Mouse (Mus musculus): ENCODE measurements around the gene 5330417C22Rik. TPM values are rescaled to one million over a fixed set of nuclear protein-coding genes. Genes with fewer than 3 reads are reported as not detected.

5330417C22Rik gene
- polyA plus RNA-seq, 2 experiments, result 0.11 to 0.17 TPM

- TF ChIP-seq CTCF (IDR thresholded peaks at IDR 0.05; ENCODE audit: low read depth), result no peak
- no peak for TF ChIP-seq EP300 (IDR thresholded peaks at IDR 0.05; ENCODE audit: low read depth)
Measured at GRCm38 (mm10) chr3:108414857-108415830, 121.2 kb downstream of the 5330417C22Rik start, which contains the start of gene Celsr2. Gene Celsr2, minus strand, starts transcription at chr3:108415552.

GRCm38 (mm10) chr3:108413634-108414360, 122.5 kb downstream of the 5330417C22Rik start:
- no peak for TF ChIP-seq CTCF (IDR thresholded peaks at IDR 0.05; ENCODE audit: low read depth)
- Histone ChIP-seq H3K27me3 (ENCODE audit: control insufficient read depth, insufficient read depth, low read length) (peaks cover 22% of the 10 kb centered on the region), H3K36me3 (replicated peaks; ENCODE audit: control insufficient read depth, insufficient read depth, low read depth) (no peaks in the 10 kb centered on the region), H3K27ac (no peak overlapping the region), H3K9ac (replicated peaks) (no peak overlapping the region), H3K4me3 (ENCODE audit: insufficient read depth in 1 of 2, low read depth in 2 of 2, low read length in 2 of 2) (no peak overlapping the region), H3K9me3 (ENCODE audit: control insufficient read depth, low read length) (0 out of 2 replicates have a peak, but pooled peaks cover 2% of the 10 kb centered on the region), H3K4me1 (replicated peaks; ENCODE audit: control insufficient read depth in 2 of 2, insufficient read depth in 2 of 2, low read length in 1 of 2) (no peaks in the 10 kb centered on the region), H3K4me2 (ENCODE audit: low read depth) (no peak overlapping the region)
- DNase-seq (ENCODE audit: low read depth in 3 of 3, low spot score in 3 of 3) (no peak), ATAC-seq (ENCODE audit: insufficient read depth) (no peak)
- WGBS (ENCODE audit: insufficient replicate concordance), result 90% methylated on average over 35 of the region's 35 CpGs

More at GRCm38 (mm10) chr3:108414857-108415830, 121.2 kb downstream of the 5330417C22Rik start, which contains the start of gene Celsr2:
- Histone ChIP-seq H3K4me2 (ENCODE audit: low read depth) (peak within 1 kb of the TSS; percentile 74), H3K9me3 (ENCODE audit: control insufficient read depth, low read length) (0 out of 2 replicates have a peak, but pooled peaks cover 2% of the 10 kb centered on the region), H3K4me1 (replicated peaks; ENCODE audit: control insufficient read depth in 2 of 2, insufficient read depth in 2 of 2, low read length in 1 of 2) (no peaks in the 10 kb centered on the region), H3K27ac (no peak within 1 kb of the TSS), H3K9ac (replicated peaks) (peak within 1 kb of the TSS; percentile 47), H3K4me3 (ENCODE audit: insufficient read depth in 1 of 2, low read depth in 2 of 2, low read length in 2 of 2) (peak within 1 kb of the TSS; percentile 50 to 54), H3K27me3 (ENCODE audit: control insufficient read depth, insufficient read depth, low read length) (peaks cover 22% of the 10 kb centered on the region), H3K36me3 (replicated peaks; ENCODE audit: control insufficient read depth, insufficient read depth, low read depth) (no peaks in the 10 kb centered on the region)
- ATAC-seq (ENCODE audit: insufficient read depth) (peak; percentile 17; the same call in 1 of the 2 replicates), DNase-seq (ENCODE audit: low read depth in 3 of 3, low spot score in 3 of 3) (no peak)
- 8% methylated on average over 67 of the region's 67 CpGs for WGBS (ENCODE audit: insufficient replicate concordance)

- Histone ChIP-seq H3K4me3 (ENCODE audit: insufficient read depth in 1 of 2, low read depth in 2 of 2, low read length in 2 of 2) (no peak overlapping the region), H3K36me3 (replicated peaks; ENCODE audit: control insufficient read depth, insufficient read depth, low read depth) (no peaks in the 10 kb centered on the region), H3K27me3 (ENCODE audit: control insufficient read depth, insufficient read depth, low read length) (peaks cover 19% of the 10 kb centered on the region), H3K9ac (replicated peaks) (no peak overlapping the region), H3K4me2 (ENCODE audit: low read depth) (no peak overlapping the region), H3K27ac (no peak overlapping the region), H3K4me1 (replicated peaks; ENCODE audit: control insufficient read depth in 2 of 2, insufficient read depth in 2 of 2, low read length in 1 of 2) (no peaks in the 10 kb centered on the region), H3K9me3 (ENCODE audit: control insufficient read depth, low read length) (0 out of 2 replicates have a peak, but pooled peaks cover 2% of the 10 kb centered on the region)
- DNase-seq (ENCODE audit: low read depth in 3 of 3, low spot score in 3 of 3), result no peak
- TF ChIP-seq EP300 (IDR thresholded peaks at IDR 0.05; ENCODE audit: low read depth) (no peak), CTCF (IDR thresholded peaks at IDR 0.05; ENCODE audit: low read depth) (no peak)
- no peak for ATAC-seq (ENCODE audit: insufficient read depth)
- 66% methylated on average over 8 of the region's 8 CpGs for WGBS (ENCODE audit: insufficient replicate concordance)
Measured at GRCm38 (mm10) chr3:108411754-108412121, 124.6 kb downstream of the 5330417C22Rik start.

GRCm38 (mm10) chr3:108411026-108411753, 125.1 kb downstream of the 5330417C22Rik start:
- H3K9me3 ChIP-seq (ENCODE audit: control insufficient read depth, low read length), result 0 out of 2 replicates have a peak, but pooled peaks cover 2% of the 10 kb centered on the region
- no peaks in the 10 kb centered on the region for H3K36me3 ChIP-seq (replicated peaks; ENCODE audit: control insufficient read depth, insufficient read depth, low read depth)
- H3K27ac ChIP-seq, result no peak overlapping the region
- DNase-seq (ENCODE audit: low read depth in 3 of 3, low spot score in 3 of 3), result no peak
- no peak overlapping the region for H3K4me2 ChIP-seq (ENCODE audit: low read depth)
- no peak for ATAC-seq (ENCODE audit: insufficient read depth)
- no peak overlapping the region for H3K9ac ChIP-seq (replicated peaks)
- TF ChIP-seq EP300 (IDR thresholded peaks at IDR 0.05; ENCODE audit: low read depth), result no peak
- peaks cover 13% of the 10 kb centered on the region for H3K27me3 ChIP-seq (ENCODE audit: control insufficient read depth, insufficient read depth, low read length)
- 52% methylated on average over 5 of the region's 5 CpGs for WGBS (ENCODE audit: insufficient replicate concordance)
- no peak overlapping the region for H3K4me3 ChIP-seq (ENCODE audit: insufficient read depth in 1 of 2, low read depth in 2 of 2, low read length in 2 of 2)
- H3K4me1 ChIP-seq (replicated peaks; ENCODE audit: control insufficient read depth in 2 of 2, insufficient read depth in 2 of 2, low read length in 1 of 2), result no peaks in the 10 kb centered on the region
